Mouse (Mus musculus) liver, postnatal 0 days (tissue): ENCODE data around the gene Sdk2. TPM values are rescaled to one million over a fixed set of nuclear protein-coding genes. Genes with fewer than 3 reads are reported as not detected.
A peak's percentile ranks its signal among the peaks of the same experiment; 100 is the strongest.

Experiments used
- ATAC-seq: fragments of 200-750 bp; cut with Nextera tagmentation; 2 replicates; pipeline ENCODE4 v1.8.0; 2017; ENCODE audit warnings: mild to moderate bottlenecking, moderate library complexity
- DNase-seq: peaks from one replicate; pipeline ENCODE4 v3.0.0-alpha.2; 2016
- H3K27ac ChIP-seq: fragments of 300-500 bp; sonication (generic); 2 replicates; pipeline ENCODE4 v1.5.1; 2014; ENCODE audit warnings: antibody characterized with exemption, moderate library complexity, mild to moderate bottlenecking, low read depth
- H3K27me3 ChIP-seq: fragments of 300-500 bp; sonication (generic); 2 replicates; pipeline ENCODE4 v1.6.1; 2014; ENCODE audit warnings: low read length, control low read depth, mixed read lengths; ENCODE audit not compliant: insufficient read depth
- H3K36me3 ChIP-seq: fragments of 300-500 bp; sonication (generic); replicated peaks from 2 replicates; pipeline ENCODE4 v1.6.1; 2014; ENCODE audit warnings: mild to moderate bottlenecking, control low read depth, low read length, moderate library complexity, mixed read lengths; ENCODE audit not compliant: insufficient read depth
- H3K4me1 ChIP-seq: fragments of 300-500 bp; sonication (generic); 2 replicates; pipeline ENCODE4 v1.6.1; 2014; ENCODE audit warnings: antibody characterized with exemption, mild to moderate bottlenecking, control low read depth; ENCODE audit not compliant: insufficient read depth
- H3K4me2 ChIP-seq: fragments of 300-500 bp; sonication (generic); 2 replicates; pipeline ENCODE4 v1.6.1; 2014; ENCODE audit warnings: low read depth, mild to moderate bottlenecking, low read length, moderate library complexity, mixed read lengths
- H3K4me3 ChIP-seq: fragments of 300-500 bp; sonication (generic); 2 replicates; pipeline ENCODE4 v1.5.1; 2014; ENCODE audit warnings: low read depth, low read length
- H3K9ac ChIP-seq: fragments of 300-500 bp; sonication (generic); replicated peaks from 2 replicates; pipeline ENCODE4 v1.6.1; 2014; ENCODE audit warnings: mild to moderate bottlenecking, moderate library complexity
- H3K9me3 ChIP-seq: fragments of 300-500 bp; sonication (generic); 2 replicates; pipeline ENCODE4 v1.6.1; 2016; ENCODE audit warnings: mild to moderate bottlenecking, control low read depth, low read length, mixed read lengths
- CTCF ChIP-seq: sonication (generic); IDR thresholded peaks from 2 replicates; pipeline ENCODE4 v1.5.1; 2016; ENCODE audit warnings: antibody characterized with exemption, low read depth
- EP300 ChIP-seq: IDR thresholded peaks from 2 replicates; pipeline ENCODE4 v1.6.1; 2016; ENCODE audit warnings: antibody characterized with exemption, low read depth, mild to moderate bottlenecking
- WGBS: fragments of 180-500 bp; shearing (Covaris S2); extraction: QIAGEN DNeasy Blood & Tissue Kit; methylation state at CpG from one replicate; pipeline ENCODE4 v1.1.7; 2014; ENCODE audit not compliant: insufficient replicate concordance; 5-methylcytosine and 5-hydroxymethylcytosine counted together
- polyA plus RNA-seq: library from polyadenylated mRNA; unstranded; fragments of >200 nt; fragmentation: Nextera tagmentation; extraction: Ambion mirVana; gene quantifications from 2 replicates; pipeline ENCODE4 v1.2.1, GENCODE M21; 2015

Sdk2 gene
- polyA plus RNA-seq, 1 experiment from 2014 or later, result 0.15 TPM

GRCm38 (mm10) chr11:113758851-113759250 is 308.0 kb downstream of the Sdk2 start:
- no peak for DNase-seq
- TF ChIP-seq EP300 (no peak), CTCF (no peak)
- Histone ChIP-seq H3K9ac (no peak overlapping the region), H3K4me2 (no peak overlapping the region), H3K4me3 (no peak overlapping the region), H3K27ac (no peak overlapping the region), H3K9me3 (no peaks in the 10 kb centered on the region), H3K27me3 (no peaks in the 10 kb centered on the region), H3K36me3 (no peaks in the 10 kb centered on the region), H3K4me1 (peaks cover 7% of the 10 kb centered on the region; the same call in 1 of the 2 replicates)
- ATAC-seq, result no peak
- WGBS, result 83% methylated on average over 5 of the region's 5 CpGs

- no peak overlapping the region for H3K27ac ChIP-seq
These were observed 310.3 kb downstream of the Sdk2 start for GRCm38 (mm10) chr11:113756578-113756977.

GRCm38 (mm10) chr11:113755878-113756277 is 311.0 kb downstream of the Sdk2 start:
- no peak for ATAC-seq
- WGBS, result 78% methylated on average over 14 of the region's 14 CpGs
- Histone ChIP-seq H3K4me3 (no peak overlapping the region), H3K36me3 (no peaks in the 10 kb centered on the region), H3K9me3 (no peaks in the 10 kb centered on the region), H3K27ac (no peak overlapping the region), H3K4me2 (no peak overlapping the region), H3K9ac (no peak overlapping the region), H3K27me3 (no peaks in the 10 kb centered on the region), H3K4me1 (peaks cover 10% of the 10 kb centered on the region)
- DNase-seq, result no peak
- no peak for TF ChIP-seq EP300
- no peak for TF ChIP-seq CTCF

More at GRCm38 (mm10) chr11:113756578-113756977, 310.3 kb downstream of the Sdk2 start:
- H3K4me2 ChIP-seq, result no peak overlapping the region
- H3K36me3 ChIP-seq, result no peaks in the 10 kb centered on the region
- TF ChIP-seq EP300 (no peak), CTCF (no peak)
- no peaks in the 10 kb centered on the region for H3K9me3 ChIP-seq
- DNase-seq, result no peak
- peaks cover 10% of the 10 kb centered on the region for H3K4me1 ChIP-seq
- no peak for ATAC-seq
- no peaks in the 10 kb centered on the region for H3K27me3 ChIP-seq
- H3K4me3 ChIP-seq, result no peak overlapping the region
- WGBS, result 88% methylated on average over 12 of the region's 12 CpGs
- no peak overlapping the region for H3K9ac ChIP-seq

GRCm38 (mm10) chr11:113754845-113755244 is 312.0 kb downstream of the Sdk2 start:
- Histone ChIP-seq H3K27me3 (no peaks in the 10 kb centered on the region), H3K9me3 (no peaks in the 10 kb centered on the region), H3K4me3 (no peak overlapping the region), H3K36me3 (no peaks in the 10 kb centered on the region), H3K4me1 (peaks cover 14% of the 10 kb centered on the region), H3K9ac (no peak overlapping the region), H3K4me2 (no peak overlapping the region), H3K27ac (no peak overlapping the region)
- no peak for DNase-seq
- 78% methylated on average over 9 of the region's 9 CpGs for WGBS
- ATAC-seq, result no peak
- no peak for TF ChIP-seq EP300
- TF ChIP-seq CTCF, result no peak

- Histone ChIP-seq H3K4me3 (peak overlapping the region; percentile 72; the same call in 1 of the 2 replicates), H3K27ac (peak overlapping the region; percentile 98), H3K27me3 (no peaks in the 10 kb centered on the region), H3K4me1 (peaks cover 33% of the 10 kb centered on the region), H3K4me2 (peak overlapping the region; percentile 97), H3K9ac (peak overlapping the region; percentile 81; the same call in 1 of the 2 replicates), H3K36me3 (peaks cover 2% of the 10 kb centered on the region; the same call in 1 of the 2 replicates), H3K9me3 (no peaks in the 10 kb centered on the region)
- WGBS, result 85% methylated on average over 10 of the region's 10 CpGs
- no peak for DNase-seq
- TF ChIP-seq EP300, result no peak
- no peak for ATAC-seq
These were observed 314.0 kb downstream of the Sdk2 start for GRCm38 (mm10) chr11:113752685-113753430.

GRCm38 (mm10) chr11:113752158-113752661 is 314.6 kb downstream of the Sdk2 start:
- Histone ChIP-seq H3K27ac (peak overlapping the region; percentile 98), H3K36me3 (peaks cover 4% of the 10 kb centered on the region; the same call in 1 of the 2 replicates), H3K4me1 (peaks cover 39% of the 10 kb centered on the region), H3K9ac (peak overlapping the region; percentile 81), H3K27me3 (no peaks in the 10 kb centered on the region), H3K4me3 (peak overlapping the region; percentile 72), H3K4me2 (peak overlapping the region; percentile 97), H3K9me3 (no peaks in the 10 kb centered on the region)
- no peak for TF ChIP-seq EP300
- TF ChIP-seq CTCF, result no peak
- peak; percentile 1; the same call in 1 of the 2 replicates for ATAC-seq
- peak; percentile 36 for DNase-seq
- 12% methylated on average over 15 of the region's 15 CpGs for WGBS
